Mouse (Mus musculus) hematopoietic stem cell, adult 5-6 weeks (primary cell): Measurements from ENCODE around the gene Gm8281. TPM values are rescaled to one million over a fixed set of nuclear protein-coding genes. Genes with fewer than 3 reads are reported as not detected.
"Not testable (repeated sequence)": the region's sequence is repeated elsewhere in the genome, so short reads cannot be mapped to it uniquely, and the experiment has no call there.

ENCODE experiments used
- ATAC-seq, 2 experiments: fragments of 125-278 bp in 1 of 2; replicated peaks in 1 of 2; 2 replicates each; pipeline ENCODE4 v1.8.0; 2016 to 2017; ENCODE audit warnings: inconsistent platforms in 2 of 2, mild to moderate bottlenecking in 2 of 2, moderate number of reproducible peaks in 2 of 2, low read depth in 1 of 2, moderate TSS enrichment in 1 of 2; ENCODE audit not compliant: low FRiP score in 2 of 2, poor library complexity in 2 of 2, severe bottlenecking in 2 of 2, insufficient read depth in 1 of 2, low TSS enrichment in 1 of 2
- total RNA-seq: library from RNA; stranded (forward); fragments of 172-1452, 232-1000 nt; gene quantifications from 2 replicates; pipeline ENCODE4 v1.2.3, GENCODE M21; 2017

Gene Gm8281
- total RNA-seq, result not detected in 2 replicates

GRCm38 (mm10) chr14:5070611-5071490 is at the start of gene Gm8281:
TSS of gene Gm8281 (plus strand) at chr14:5071040.
- not testable (repeated sequence) for ATAC-seq

- ATAC-seq, result not testable (repeated sequence)
Measured at GRCm38 (mm10) chr14:5050329-5050728, 20.5 kb upstream of the Gm8281 start, which contains the start of gene 4930555G01Rik. TSS of gene 4930555G01Rik (plus strand) at chr14:5050629.

- not testable (repeated sequence) for ATAC-seq
Measured at GRCm38 (mm10) chr14:5131219-5131618, 60.4 kb downstream of the Gm8281 start, which contains the start of gene Gm8279. TSS of gene Gm8279 (plus strand) at chr14:5131519.

Other genes starting within 250 kb of the Gm8281 start
- gene Gm3269, start 232.9 kb upstream of the Gm8281 start, total RNA-seq, result not detected in 2 replicates
- not detected in 2 replicates for gene Gm3264, start 215.5 kb upstream of the Gm8281 start, total RNA-seq
- not detected in 2 replicates for gene Gm3278, start 178.6 kb upstream of the Gm8281 start, total RNA-seq
- gene Gm8297, start 87.1 kb upstream of the Gm8281 start, total RNA-seq, result not detected in 2 replicates
- not detected in 2 replicates for gene Gm3298, start 55.1 kb upstream of the Gm8281 start, total RNA-seq
- not detected in 2 replicates for gene 4930555G01Rik, start 20.4 kb upstream of the Gm8281 start, total RNA-seq
- not detected in 2 replicates for gene Gm8279, start 60.5 kb downstream of the Gm8281 start, total RNA-seq
- 0.69 TPM in 1 of 2 replicates, not detected in the other for gene Gm3317, start 93.5 kb downstream of the Gm8281 start, total RNA-seq
- not detected in 2 replicates for gene Gm8271, start 114.8 kb downstream of the Gm8281 start, total RNA-seq
- gene Gm3526, start 189.5 kb downstream of the Gm8281 start, total RNA-seq, result 0.99 TPM in 1 of 2 replicates, not detected in the other